Mouse (Mus musculus): ENCODE results near the gene Ccdc15.

Gene Ccdc15

GRCm38 (mm10) chr9:37230486-37231195 is 117.6 kb downstream of the Ccdc15 start:
- no peak for DNase-seq

DNA sequence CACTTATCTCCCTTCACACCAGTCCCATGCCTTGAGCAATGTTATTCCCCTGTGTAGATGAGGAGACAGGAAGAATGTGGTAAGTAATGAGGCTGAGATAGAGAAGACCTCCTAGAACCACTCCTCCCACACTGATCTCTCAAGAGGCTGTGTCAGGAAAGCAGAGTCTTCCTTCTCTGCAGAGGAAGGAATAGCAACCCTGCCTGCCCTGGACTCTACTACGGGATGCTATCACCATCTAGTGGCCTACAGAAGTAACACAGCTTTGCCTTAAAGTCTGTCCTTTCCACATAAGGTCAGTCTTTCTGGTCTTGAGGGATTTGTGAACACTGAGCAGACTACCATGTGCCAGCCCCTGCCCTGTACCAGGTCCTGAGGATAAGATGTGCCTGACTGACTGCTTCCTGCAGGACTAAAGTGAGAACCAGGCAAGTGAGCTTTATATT is 118.3 kb downstream of the Ccdc15 start:
- peak in 1 of 2 experiments; percentile 69 for DNase-seq

Data from kidney, postnatal 25 days (tissue).